Mouse (Mus musculus): ENCODE data around the gene Egr4. TPM values are rescaled to one million over a fixed set of nuclear protein-coding genes. Genes with fewer than 3 reads are reported as not detected.

Gene Egr4
- polyA plus RNA-seq, 1 experiment from 2014 or later, result not detected

- DNase-seq, result no peak
- no peak for ATAC-seq (ENCODE audit: low read depth)
- Histone ChIP-seq H3K9ac (no peak overlapping the region), H3K4me3 (replicated peaks) (no peak overlapping the region), H3K27ac (no peak overlapping the region), H3K9me3 (replicated peaks) (no peaks in the 10 kb centered on the region), H3K36me3 (peaks cover 30% of the 10 kb centered on the region), H3K27me3 (0 out of 2 replicates have a peak, but pooled peaks cover 9% of the 10 kb centered on the region), H3K4me1 (replicated peaks) (no peaks in the 10 kb centered on the region), H3K4me2 (no peak overlapping the region)
- WGBS (ENCODE audit: insufficient replicate concordance), result 58% methylated on average over 8 of the region's 8 CpGs
Measured at GRCm38 (mm10) chr6:85471962-85472361, 41.4 kb downstream of the Egr4 start.

GRCm38 (mm10) chr6:85469660-85470430, 43.5 kb downstream of the Egr4 start:
- Histone ChIP-seq H3K36me3 (peaks cover 51% of the 10 kb centered on the region), H3K9me3 (replicated peaks) (no peaks in the 10 kb centered on the region), H3K27ac (no peak overlapping the region), H3K4me3 (replicated peaks) (no peak overlapping the region), H3K4me1 (replicated peaks) (no peaks in the 10 kb centered on the region), H3K4me2 (no peak overlapping the region), H3K27me3 (0 out of 2 replicates have a peak, but pooled peaks cover 5% of the 10 kb centered on the region), H3K9ac (no peak overlapping the region)
- ATAC-seq (ENCODE audit: low read depth) (0 out of 2 replicates have a peak, but pooled peaks have one; percentile 9), DNase-seq (no peak)
- WGBS (ENCODE audit: insufficient replicate concordance), result 58% methylated on average over 5 of the region's 5 CpGs

GRCm38 (mm10) chr6:85465381-85465780, 48.0 kb downstream of the Egr4 start:
- ATAC-seq (ENCODE audit: low read depth) (no peak), DNase-seq (no peak)
- H3K27me3 ChIP-seq, result no peaks in the 10 kb centered on the region
- no peaks in the 10 kb centered on the region for H3K4me1 ChIP-seq (replicated peaks)
- no peaks in the 10 kb centered on the region for H3K9me3 ChIP-seq (replicated peaks)
- no peak overlapping the region for H3K9ac ChIP-seq
- H3K36me3 ChIP-seq, result peaks cover 96% of the 10 kb centered on the region
- H3K4me3 ChIP-seq (replicated peaks), result no peak overlapping the region
- H3K4me2 ChIP-seq, result no peak overlapping the region
- no peak overlapping the region for H3K27ac ChIP-seq

Other genes starting within 250 kb of the Egr4 start
- 1.9 and 2.1 TPM in 2 replicates for gene Sfxn5, start 180.2 kb downstream of the Egr4 start, polyA plus RNA-seq (2015; fragmentation: Nextera tagmentation; extraction: Ambion mirVana)
- 0.61 and 0.71 TPM in 2 replicates for gene Rab11fip5, start 139.0 kb downstream of the Egr4 start, polyA plus RNA-seq (2015; fragmentation: Nextera tagmentation; extraction: Ambion mirVana)
- gene Noto, start 89.7 kb downstream of the Egr4 start, polyA plus RNA-seq (2015; fragmentation: Nextera tagmentation; extraction: Ambion mirVana), result not detected in 2 replicates
- gene Smyd5, start 81.6 kb downstream of the Egr4 start, polyA plus RNA-seq (2015; fragmentation: Nextera tagmentation; extraction: Ambion mirVana), result 31.6 and 33.7 TPM in 2 replicates
- gene Cct7, start 62.1 kb downstream of the Egr4 start, polyA plus RNA-seq (2015; fragmentation: Nextera tagmentation; extraction: Ambion mirVana), result 408 and 426 TPM in 2 replicates
- gene Pradc1, start 61.6 kb downstream of the Egr4 start, polyA plus RNA-seq (2015; fragmentation: Nextera tagmentation; extraction: Ambion mirVana), result 34.8 and 35.6 TPM in 2 replicates
- gene Fbxo41, start 10.6 kb downstream of the Egr4 start, polyA plus RNA-seq (2015; fragmentation: Nextera tagmentation; extraction: Ambion mirVana), result not detected in 2 replicates
- 1.6 and 2.0 TPM in 2 replicates for gene Alms1, start 73.9 kb upstream of the Egr4 start, polyA plus RNA-seq (2015; fragmentation: Nextera tagmentation; extraction: Ambion mirVana)
- not detected in 2 replicates for gene Nat8f7, start 199.6 kb upstream of the Egr4 start, polyA plus RNA-seq (2015; fragmentation: Nextera tagmentation; extraction: Ambion mirVana)